Mouse (Mus musculus) forebrain, embryonic 16.5 days (tissue): ENCODE measurements around the gene Spc25. TPM values are rescaled to one million over a fixed set of nuclear protein-coding genes. Genes with fewer than 3 reads are reported as not detected.

ENCODE experiments used
- ATAC-seq: fragments of 200-750 bp; cut with Nextera tagmentation; 2 replicates; pipeline ENCODE4 v1.8.0; 2017; ENCODE audit warnings: mild to moderate bottlenecking, moderate library complexity
- H3K27ac ChIP-seq: fragments of 300-500 bp; sonication (generic); 2 replicates; pipeline ENCODE4 v1.5.1; 2014; ENCODE audit warnings: low read length, control low read depth
- H3K27me3 ChIP-seq: fragments of 300-500 bp; sonication (generic); replicated peaks from 2 replicates; pipeline ENCODE4 v1.6.1; 2014; ENCODE audit warnings: low read length; ENCODE audit not compliant: control insufficient read depth, insufficient read depth
- H3K36me3 ChIP-seq: fragments of 300-500 bp; sonication (generic); 2 replicates; pipeline ENCODE4 v1.6.1; 2014; ENCODE audit not compliant: control insufficient read depth, insufficient read depth
- H3K4me1 ChIP-seq: fragments of 300-500 bp; sonication (generic); replicated peaks from 2 replicates; pipeline ENCODE4 v1.6.1; 2014; ENCODE audit warnings: low read length; ENCODE audit not compliant: control insufficient read depth, insufficient read depth
- H3K4me2 ChIP-seq: fragments of 300-500 bp; sonication (generic); 2 replicates; pipeline ENCODE4 v1.6.1; 2014; ENCODE audit warnings: mild to moderate bottlenecking, low read length, control low read depth
- H3K4me3 ChIP-seq: fragments of 300-500 bp; sonication (generic); replicated peaks from 2 replicates; pipeline ENCODE4 v1.5.1; 2014; ENCODE audit warnings: mild to moderate bottlenecking, low read length, control low read depth
- H3K9ac ChIP-seq: fragments of 300-500 bp; sonication (generic); replicated peaks from 2 replicates; pipeline ENCODE4 v1.6.1; 2014; ENCODE audit warnings: low read depth, low read length, control low read depth
- H3K9me3 ChIP-seq: fragments of 300-500 bp; sonication (generic); 2 replicates; pipeline ENCODE4 v1.6.1; 2016; ENCODE audit warnings: low read length; ENCODE audit not compliant: control insufficient read depth
- whole genome bisulfite sequencing: fragments of 180-500 bp; shearing (Covaris S2); extraction: QIAGEN DNeasy Blood & Tissue Kit; methylation state at CpG from one replicate; pipeline ENCODE4 v1.1.7; 2014; 5-methylcytosine and 5-hydroxymethylcytosine counted together
- polyA plus RNA-seq: library from polyadenylated mRNA; unstranded; fragments of >200 nt; fragmentation: Nextera tagmentation; extraction: Ambion mirVana; gene quantifications from 2 replicates; pipeline ENCODE4 v1.2.1, GENCODE M21; 2015

The Spc25 gene
- polyA plus RNA-seq, 1 experiment from 2014 or later: 78.5 TPM

- H3K36me3 ChIP-seq: no peaks in the 10 kb centered on the region
- no peak overlapping the region for H3K27ac ChIP-seq
- H3K9ac ChIP-seq: no peak overlapping the region
- H3K4me2 ChIP-seq: no peak overlapping the region
- H3K4me3 ChIP-seq: no peak overlapping the region
- ATAC-seq: no peak
- no peaks in the 10 kb centered on the region for H3K27me3 ChIP-seq
- no peaks in the 10 kb centered on the region for H3K9me3 ChIP-seq
- 0 out of 2 replicates have a peak, but pooled peaks cover 3% of the 10 kb centered on the region for H3K4me1 ChIP-seq
Observed at GRCm38 (mm10) chr2:69158907-69159306, 47.1 kb downstream of the Spc25 start.

GRCm38 (mm10) chr2:69156283-69156682, 49.7 kb downstream of the Spc25 start:
- Histone ChIP-seq H3K36me3 (no peaks in the 10 kb centered on the region), H3K4me2 (no peak overlapping the region), H3K27ac (no peak overlapping the region), H3K27me3 (no peaks in the 10 kb centered on the region), H3K4me3 (no peak overlapping the region), H3K9me3 (no peaks in the 10 kb centered on the region), H3K4me1 (no peaks in the 10 kb centered on the region), H3K9ac (no peak overlapping the region)
- 71% methylated on average over 7 of the region's 7 CpGs for WGBS
- no peak for ATAC-seq

- no peaks in the 10 kb centered on the region for H3K27me3 ChIP-seq
- no peak overlapping the region for H3K4me2 ChIP-seq
- H3K4me1 ChIP-seq: no peaks in the 10 kb centered on the region
- no peak overlapping the region for H3K27ac ChIP-seq
- H3K9me3 ChIP-seq: no peaks in the 10 kb centered on the region
- no peak overlapping the region for H3K4me3 ChIP-seq
- no peaks in the 10 kb centered on the region for H3K36me3 ChIP-seq
- 78% methylated on average over 3 of the region's 3 CpGs for WGBS
- ATAC-seq: no peak
- H3K9ac ChIP-seq: no peak overlapping the region
Observed at GRCm38 (mm10) chr2:69155861-69156260, 50.1 kb downstream of the Spc25 start.

- Histone ChIP-seq H3K4me3 (no peak overlapping the region), H3K4me1 (no peaks in the 10 kb centered on the region), H3K27me3 (no peaks in the 10 kb centered on the region), H3K27ac (no peak overlapping the region), H3K36me3 (no peaks in the 10 kb centered on the region), H3K9me3 (no peaks in the 10 kb centered on the region), H3K9ac (no peak overlapping the region), H3K4me2 (no peak overlapping the region)
- no peak for ATAC-seq
- 35% methylated on average over 5 of the region's 5 CpGs for WGBS
Observed at GRCm38 (mm10) chr2:69150841-69151240, 55.2 kb downstream of the Spc25 start.

GRCm38 (mm10) chr2:69149154-69149553, 56.8 kb downstream of the Spc25 start:
- no peak overlapping the region for H3K9ac ChIP-seq
- no peaks in the 10 kb centered on the region for H3K9me3 ChIP-seq
- WGBS: 91% methylated on average over 10 of the region's 10 CpGs
- no peak overlapping the region for H3K4me2 ChIP-seq
- H3K36me3 ChIP-seq: no peaks in the 10 kb centered on the region
- H3K4me3 ChIP-seq: no peak overlapping the region
- no peak overlapping the region for H3K27ac ChIP-seq
- no peaks in the 10 kb centered on the region for H3K27me3 ChIP-seq
- no peaks in the 10 kb centered on the region for H3K4me1 ChIP-seq
- no peak for ATAC-seq

- Histone ChIP-seq H3K4me2 (no peak overlapping the region), H3K4me3 (no peak overlapping the region), H3K27me3 (no peaks in the 10 kb centered on the region), H3K27ac (no peak overlapping the region), H3K9me3 (no peaks in the 10 kb centered on the region), H3K9ac (no peak overlapping the region), H3K4me1 (no peaks in the 10 kb centered on the region), H3K36me3 (no peaks in the 10 kb centered on the region)
- 74% methylated on average over 3 of the region's 3 CpGs for WGBS
- no peak for ATAC-seq
Observed at GRCm38 (mm10) chr2:69148691-69149090, 57.3 kb downstream of the Spc25 start.

Other genes starting within 250 kb of the Spc25 start
- 2.0 and 2.2 TPM in 2 replicates for gene Nostrin, start 70.4 kb downstream of the Spc25 start, polyA plus RNA-seq
- not detected in 2 replicates for gene G6pc2, start 4.9 kb upstream of the Spc25 start, polyA plus RNA-seq
- gene Abcb11, start 136.4 kb upstream of the Spc25 start, polyA plus RNA-seq: 0.39 TPM in 1 of 2 replicates, not detected in the other
- gene Dhrs9, start 174.3 kb upstream of the Spc25 start, polyA plus RNA-seq: not detected in 2 replicates